Mouse (Mus musculus): ENCODE data around the gene Acta1. TPM values are rescaled to one million over a fixed set of nuclear protein-coding genes. Genes with fewer than 3 reads are reported as not detected.

Gene Acta1
- 33.9 and 54.5 TPM in 2 replicates for total RNA-seq (2012; rRNA removed)

GRCm38 (mm10) chr8:123894502-123895097, at the start of gene Acta1:
TSS of gene Acta1 (minus strand) at chr8:123894751.
- no peak within 1 kb of the TSS for H3K27ac ChIP-seq (ENCODE audit: insufficient read depth, low read depth, low read length, poor library complexity, severe bottlenecking)
- H3K9ac ChIP-seq (ENCODE audit: insufficient read depth, low read depth, low read length, poor library complexity, severe bottlenecking) = no peak within 1 kb of the TSS
- no peaks in the 10 kb centered on the region for H3K9me3 ChIP-seq (ENCODE audit: control insufficient read depth, insufficient read depth, low read depth, low read length)
- DNase-seq (ENCODE audit: low read depth, low spot score) = no peak
- H3K4me1 ChIP-seq (ENCODE audit: control insufficient read depth in 2 of 2, insufficient read depth in 2 of 2, low read length in 2 of 2, poor library complexity in 1 of 2) = peaks cover 3 to 12% of the 10 kb centered on the region in 2 experiments; a peak in 3 of 4 replicates
- H3K36me3 ChIP-seq (ENCODE audit: control insufficient read depth, insufficient read depth, low read length, poor library complexity, severe bottlenecking) = peaks cover 3% of the 10 kb centered on the region
- H3K4me3 ChIP-seq (ENCODE audit: insufficient read depth in 1 of 2, low read depth in 1 of 2, low read length in 2 of 2, poor library complexity in 1 of 2, severe bottlenecking in 1 of 2) = no peak within 1 kb of the TSS
- in situ Hi-C loops (cut with MboI; ENCODE audit: low sequenced_read_pairs in 2 of 2, unreplicated experiment in 2 of 2) = no loop called here
- TF ChIP-seq CHD2 (IDR thresholded peaks at IDR 0.05; ENCODE audit: low read depth, low read length) = no peak

GRCm38 (mm10) chr8:123929026-123929425, 34.5 kb upstream of the Acta1 start:
- in situ Hi-C loops (cut with MboI; ENCODE audit: low sequenced_read_pairs in 2 of 2, unreplicated experiment in 2 of 2) = no loop called here
- Histone ChIP-seq H3K36me3 (ENCODE audit: control insufficient read depth, insufficient read depth, low read length, poor library complexity, severe bottlenecking) (peaks cover 44% of the 10 kb centered on the region), H3K4me3 (ENCODE audit: insufficient read depth in 1 of 2, low read depth in 1 of 2, low read length in 2 of 2, poor library complexity in 1 of 2, severe bottlenecking in 1 of 2) (no peak overlapping the region), H3K4me1 (ENCODE audit: control insufficient read depth in 2 of 2, insufficient read depth in 2 of 2, low read length in 2 of 2, poor library complexity in 1 of 2) (no peaks in the 10 kb centered on the region), H3K9me3 (ENCODE audit: control insufficient read depth, insufficient read depth, low read depth, low read length) (no peaks in the 10 kb centered on the region), H3K9ac (ENCODE audit: insufficient read depth, low read depth, low read length, poor library complexity, severe bottlenecking) (no peak overlapping the region), H3K27ac (ENCODE audit: insufficient read depth, low read depth, low read length, poor library complexity, severe bottlenecking) (no peak overlapping the region)
- DNase-seq (ENCODE audit: low read depth, low spot score) = no peak
- TF ChIP-seq HCFC1 (IDR thresholded peaks at IDR 0.05; ENCODE audit: borderline replicate concordance, insufficient read depth, low read length) (no peak), MAFK (IDR thresholded peaks at IDR 0.05; ENCODE audit: insufficient read depth, low read depth, low read length) (no peak), CHD2 (IDR thresholded peaks at IDR 0.05; ENCODE audit: low read depth, low read length) (no peak), ZC3H11A (IDR thresholded peaks at IDR 0.05; ENCODE audit: borderline replicate concordance, low read depth, low read length) (no peak)

GRCm38 (mm10) chr8:123925671-123926070, 31.1 kb upstream of the Acta1 start:
- no peaks in the 10 kb centered on the region for H3K4me1 ChIP-seq (ENCODE audit: control insufficient read depth in 2 of 2, insufficient read depth in 2 of 2, low read length in 2 of 2, poor library complexity in 1 of 2)
- no peak for DNase-seq (ENCODE audit: low read depth, low spot score)
- H3K36me3 ChIP-seq (ENCODE audit: control insufficient read depth, insufficient read depth, low read length, poor library complexity, severe bottlenecking) = peaks cover 65% of the 10 kb centered on the region
- TF ChIP-seq MAFK (IDR thresholded peaks at IDR 0.05; ENCODE audit: insufficient read depth, low read depth, low read length) (no peak), CHD2 (IDR thresholded peaks at IDR 0.05; ENCODE audit: low read depth, low read length) (no peak), HCFC1 (IDR thresholded peaks at IDR 0.05; ENCODE audit: borderline replicate concordance, insufficient read depth, low read length) (no peak), ZC3H11A (IDR thresholded peaks at IDR 0.05; ENCODE audit: borderline replicate concordance, low read depth, low read length) (no peak), ZNF384 (IDR thresholded peaks at IDR 0.05; ENCODE audit: low read depth, low read length) (no peak)
- H3K9me3 ChIP-seq (ENCODE audit: control insufficient read depth, insufficient read depth, low read depth, low read length) = no peaks in the 10 kb centered on the region
- H3K4me3 ChIP-seq (ENCODE audit: insufficient read depth in 1 of 2, low read depth in 1 of 2, low read length in 2 of 2, poor library complexity in 1 of 2, severe bottlenecking in 1 of 2) = no peak overlapping the region
- H3K27ac ChIP-seq (ENCODE audit: insufficient read depth, low read depth, low read length, poor library complexity, severe bottlenecking) = no peak overlapping the region
- no peak overlapping the region for H3K9ac ChIP-seq (ENCODE audit: insufficient read depth, low read depth, low read length, poor library complexity, severe bottlenecking)
- in situ Hi-C loops (cut with MboI; ENCODE audit: low sequenced_read_pairs in 2 of 2, unreplicated experiment in 2 of 2) = no loop called here

- Histone ChIP-seq H3K4me1 (ENCODE audit: control insufficient read depth in 2 of 2, insufficient read depth in 2 of 2, low read length in 2 of 2, poor library complexity in 1 of 2) (no peaks in the 10 kb centered on the region), H3K4me3 (ENCODE audit: insufficient read depth in 1 of 2, low read depth in 1 of 2, low read length in 2 of 2, poor library complexity in 1 of 2, severe bottlenecking in 1 of 2) (no peak overlapping the region), H3K27ac (ENCODE audit: insufficient read depth, low read depth, low read length, poor library complexity, severe bottlenecking) (no peak overlapping the region), H3K36me3 (ENCODE audit: control insufficient read depth, insufficient read depth, low read length, poor library complexity, severe bottlenecking) (peaks cover 68% of the 10 kb centered on the region), H3K9ac (ENCODE audit: insufficient read depth, low read depth, low read length, poor library complexity, severe bottlenecking) (no peak overlapping the region), H3K9me3 (ENCODE audit: control insufficient read depth, insufficient read depth, low read depth, low read length) (no peaks in the 10 kb centered on the region)
- peak; percentile 92 for DNase-seq (ENCODE audit: low read depth, low spot score)
- in situ Hi-C loops (cut with MboI; ENCODE audit: low sequenced_read_pairs in 2 of 2, unreplicated experiment in 2 of 2) = no loop called here
- TF ChIP-seq ZC3H11A (IDR thresholded peaks at IDR 0.05; ENCODE audit: borderline replicate concordance, low read depth, low read length) = peak; percentile 48; the same call in 1 of the 2 replicates
- no peak for TF ChIP-seq ZNF384 (IDR thresholded peaks at IDR 0.05; ENCODE audit: low read depth, low read length)
These were observed 30.2 kb upstream of the Acta1 start for GRCm38 (mm10) chr8:123924719-123925118.

- in situ Hi-C loops (cut with MboI; ENCODE audit: low sequenced_read_pairs in 2 of 2, unreplicated experiment in 2 of 2) = no loop called here
- Histone ChIP-seq H3K4me3 (ENCODE audit: insufficient read depth in 1 of 2, low read depth in 1 of 2, low read length in 2 of 2, poor library complexity in 1 of 2, severe bottlenecking in 1 of 2) (no peak overlapping the region), H3K9ac (ENCODE audit: insufficient read depth, low read depth, low read length, poor library complexity, severe bottlenecking) (no peak overlapping the region), H3K27ac (ENCODE audit: insufficient read depth, low read depth, low read length, poor library complexity, severe bottlenecking) (no peak overlapping the region), H3K36me3 (ENCODE audit: control insufficient read depth, insufficient read depth, low read length, poor library complexity, severe bottlenecking) (peaks cover 56% of the 10 kb centered on the region), H3K9me3 (ENCODE audit: control insufficient read depth, insufficient read depth, low read depth, low read length) (no peaks in the 10 kb centered on the region), H3K4me1 (ENCODE audit: control insufficient read depth in 2 of 2, insufficient read depth in 2 of 2, low read length in 2 of 2, poor library complexity in 1 of 2) (no peaks in the 10 kb centered on the region)
- TF ChIP-seq HCFC1 (IDR thresholded peaks at IDR 0.05; ENCODE audit: borderline replicate concordance, insufficient read depth, low read length) (no peak), ZNF384 (IDR thresholded peaks at IDR 0.05; ENCODE audit: low read depth, low read length) (no peak), MAFK (IDR thresholded peaks at IDR 0.05; ENCODE audit: insufficient read depth, low read depth, low read length) (no peak), CHD2 (IDR thresholded peaks at IDR 0.05; ENCODE audit: low read depth, low read length) (no peak), ZC3H11A (IDR thresholded peaks at IDR 0.05; ENCODE audit: borderline replicate concordance, low read depth, low read length) (no peak)
- no peak for DNase-seq (ENCODE audit: low read depth, low spot score)
These were observed 20.1 kb upstream of the Acta1 start for GRCm38 (mm10) chr8:123914635-123915034.
